Mouse (Mus musculus) lung, embryonic 15.5 days (tissue): ENCODE measurements around the gene Ric3. TPM values are rescaled to one million over a fixed set of nuclear protein-coding genes. Genes with fewer than 3 reads are reported as not detected.

Source experiments
- ATAC-seq: fragments of 200-750 bp; cut with Nextera tagmentation; 2 replicates; pipeline ENCODE4 v1.8.0; 2017; ENCODE audit warnings: moderate number of reproducible peaks, borderline replicate concordance; ENCODE audit not compliant: low FRiP score, low TSS enrichment; ENCODE audit errors: extremely low read depth
- H3K27ac ChIP-seq: fragments of 300-500 bp; sonication (generic); 2 replicates; pipeline ENCODE4 v1.5.1; 2015; ENCODE audit warnings: moderate library complexity, mild to moderate bottlenecking, inconsistent platforms
- H3K27me3 ChIP-seq: fragments of 300-500 bp; sonication (generic); 2 replicates; pipeline ENCODE4 v1.6.1; 2015; ENCODE audit warnings: inconsistent platforms
- H3K36me3 ChIP-seq: fragments of 300-500 bp; sonication (generic); 2 replicates; pipeline ENCODE4 v1.6.1; 2015; ENCODE audit warnings: inconsistent platforms
- H3K4me1 ChIP-seq: fragments of 300-500 bp; sonication (generic); 2 replicates; pipeline ENCODE4 v1.6.1; 2015; ENCODE audit warnings: inconsistent platforms
- H3K4me2 ChIP-seq: fragments of 300-500 bp; sonication (generic); 2 replicates; pipeline ENCODE4 v1.6.1; 2015; ENCODE audit warnings: inconsistent platforms, mild to moderate bottlenecking, moderate library complexity
- H3K4me3 ChIP-seq: fragments of 300-500 bp; sonication (generic); 2 replicates; pipeline ENCODE4 v1.5.1; 2015; ENCODE audit warnings: mild to moderate bottlenecking, inconsistent platforms
- H3K9ac ChIP-seq: fragments of 300-500 bp; sonication (generic); 2 replicates; pipeline ENCODE4 v1.6.1; 2015; ENCODE audit warnings: inconsistent platforms
- H3K9me3 ChIP-seq: fragments of 300-500 bp; sonication (generic); 2 replicates; pipeline ENCODE4 v1.6.1; 2016; ENCODE audit warnings: inconsistent platforms
- WGBS: fragments of 180-500 bp; shearing (Covaris S2); methylation state at CpG from one replicate; pipeline ENCODE4 v1.1.7; 2015; 5-methylcytosine and 5-hydroxymethylcytosine counted together
- polyA plus RNA-seq: library from polyadenylated mRNA; unstranded; fragments of >200 nt; fragmentation: Nextera tagmentation; extraction: Ambion mirVana; gene quantifications from 2 replicates; pipeline ENCODE4 v1.2.1, GENCODE M21; 2015

The Ric3 gene
- polyA plus RNA-seq, 1 experiment from 2014 or later = 1.1 TPM

- ATAC-seq = no peak
- no peaks in the 10 kb centered on the region for H3K36me3 ChIP-seq
- WGBS = 76% methylated on average over 7 of the region's 7 CpGs
Observed at GRCm38 (mm10) chr7:109014851-109015250, 68.3 kb downstream of the Ric3 start.

DNA sequence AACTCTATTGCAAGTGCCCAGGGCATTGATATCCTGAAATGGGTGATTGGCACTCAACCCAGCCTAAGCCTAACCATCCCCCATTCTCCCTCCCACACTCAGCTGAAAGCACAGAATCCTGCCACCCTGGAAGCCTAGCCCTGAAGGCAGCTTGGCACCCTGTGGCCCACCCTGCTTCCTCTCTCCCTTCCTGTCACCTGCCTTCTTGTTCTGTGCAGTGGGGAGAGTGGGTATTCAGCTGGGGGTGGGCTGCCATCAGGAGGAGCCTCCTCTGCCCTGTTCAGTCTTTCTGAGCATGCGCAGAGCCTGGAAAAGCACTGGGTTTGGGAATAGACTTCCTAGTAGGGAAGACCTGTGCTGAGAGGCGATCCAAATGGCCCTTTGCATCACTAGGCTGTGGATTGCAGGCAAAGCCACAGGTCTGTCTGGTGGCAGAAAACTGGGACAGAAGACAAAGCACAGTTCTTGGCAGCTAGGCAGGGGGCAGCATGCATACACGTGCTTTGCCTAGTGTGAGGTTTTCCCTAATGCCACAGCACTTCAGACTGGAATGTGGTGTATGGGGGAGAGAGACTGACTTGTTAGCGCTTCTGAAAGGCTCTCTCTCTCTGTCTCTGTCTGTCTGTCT lies 70.0 kb downstream of the Ric3 start:
- Histone ChIP-seq H3K4me2 (no peak overlapping the region), H3K9ac (no peak overlapping the region), H3K27me3 (peaks cover 38% of the 10 kb centered on the region), H3K4me3 (no peak overlapping the region), H3K4me1 (0 out of 2 replicates have a peak, but pooled peaks cover 13% of the 10 kb centered on the region), H3K36me3 (no peaks in the 10 kb centered on the region), H3K27ac (no peak overlapping the region), H3K9me3 (no peaks in the 10 kb centered on the region)
- ATAC-seq = no peak
- WGBS = 38% methylated on average over 4 of the region's 4 CpGs

More at GRCm38 (mm10) chr7:109014851-109015250, 68.3 kb downstream of the Ric3 start:
- no peak overlapping the region for H3K9ac ChIP-seq
- no peaks in the 10 kb centered on the region for H3K9me3 ChIP-seq
- H3K4me3 ChIP-seq = no peak overlapping the region
- H3K27ac ChIP-seq = no peak overlapping the region
- H3K27me3 ChIP-seq = peaks cover 29% of the 10 kb centered on the region
- no peak overlapping the region for H3K4me2 ChIP-seq
- 0 out of 2 replicates have a peak, but pooled peaks cover 13% of the 10 kb centered on the region for H3K4me1 ChIP-seq

- 90% methylated on average over 1 of the region's 1 CpGs for WGBS
- Histone ChIP-seq H3K9ac (no peak overlapping the region), H3K4me3 (no peak overlapping the region), H3K27me3 (peaks cover 38% of the 10 kb centered on the region), H3K4me2 (no peak overlapping the region), H3K9me3 (no peaks in the 10 kb centered on the region), H3K4me1 (0 out of 2 replicates have a peak, but pooled peaks cover 13% of the 10 kb centered on the region), H3K36me3 (no peaks in the 10 kb centered on the region), H3K27ac (no peak overlapping the region)
- no peak for ATAC-seq
Observed at GRCm38 (mm10) chr7:109012575-109012974, 70.6 kb downstream of the Ric3 start.

GRCm38 (mm10) chr7:109011596-109012180 lies 71.4 kb downstream of the Ric3 start:
- Histone ChIP-seq H3K9me3 (no peaks in the 10 kb centered on the region), H3K36me3 (no peaks in the 10 kb centered on the region), H3K27me3 (peaks cover 38% of the 10 kb centered on the region), H3K9ac (no peak overlapping the region), H3K4me2 (peak overlapping the region; percentile 91), H3K27ac (no peak overlapping the region), H3K4me3 (peak overlapping the region; percentile 52; the same call in 1 of the 2 replicates), H3K4me1 (0 out of 2 replicates have a peak, but pooled peaks cover 13% of the 10 kb centered on the region)
- WGBS = 43% methylated on average over 8 of the region's 8 CpGs
- ATAC-seq = no peak

DNA sequence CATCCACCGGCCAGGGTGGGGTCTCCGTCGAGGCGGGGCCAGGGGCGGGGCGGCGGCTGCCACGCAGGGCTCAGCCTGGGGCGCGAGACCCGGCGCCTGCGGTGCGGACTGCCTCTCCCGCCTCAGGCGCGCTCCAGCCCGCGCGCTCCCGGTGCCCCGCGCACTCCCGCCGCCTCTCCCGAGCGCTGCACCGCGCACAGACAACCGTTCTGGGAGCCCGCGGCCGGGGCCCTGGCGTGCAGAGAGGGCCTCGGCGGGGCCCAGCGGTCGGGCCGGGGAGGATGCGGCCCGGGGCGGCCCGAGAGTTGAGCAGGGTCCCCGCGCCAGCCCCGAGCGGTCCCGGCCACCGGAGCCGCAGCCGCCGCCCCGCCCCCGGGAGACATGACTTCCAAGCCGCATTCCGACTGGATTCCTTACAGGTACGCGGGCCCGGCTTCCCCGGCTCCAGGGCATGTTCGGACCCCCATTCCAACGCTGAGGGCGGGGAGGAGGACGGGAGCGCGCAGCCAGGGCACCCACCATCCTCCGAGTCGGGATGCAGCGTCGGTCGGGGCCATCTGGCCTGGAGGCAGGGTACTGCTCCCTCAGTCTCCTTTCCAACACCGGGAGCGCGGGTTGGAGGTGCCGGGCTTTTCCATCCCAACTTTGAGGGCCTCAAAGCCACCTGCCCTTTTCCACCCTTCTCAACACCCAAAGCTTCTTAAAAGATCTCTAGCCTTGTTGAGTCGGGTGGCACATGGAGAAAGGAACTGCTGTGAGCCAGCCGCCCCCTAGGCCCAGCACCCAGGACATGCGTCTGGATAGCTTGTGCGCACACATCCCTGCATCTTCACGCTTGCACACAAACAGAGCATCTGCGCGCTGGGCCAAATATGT lies 72.2 kb downstream of the Ric3 start:
- H3K4me3 ChIP-seq = peak overlapping the region; percentile 52
- H3K9me3 ChIP-seq = no peaks in the 10 kb centered on the region
- 2% methylated on average over 64 of the region's 82 CpGs for WGBS
- H3K4me2 ChIP-seq = peak overlapping the region; percentile 91
- H3K9ac ChIP-seq = peak overlapping the region; percentile 42
- peaks cover 38% of the 10 kb centered on the region for H3K27me3 ChIP-seq
- H3K36me3 ChIP-seq = no peaks in the 10 kb centered on the region
- peak; percentile 50; the same call in 1 of the 2 replicates for ATAC-seq
- 0 out of 2 replicates have a peak, but pooled peaks cover 13% of the 10 kb centered on the region for H3K4me1 ChIP-seq
- no peak overlapping the region for H3K27ac ChIP-seq

GRCm38 (mm10) chr7:109009260-109009659 lies 73.9 kb downstream of the Ric3 start:
- H3K36me3 ChIP-seq = no peaks in the 10 kb centered on the region
- ATAC-seq = no peak
- H3K4me3 ChIP-seq = no peak overlapping the region
- 71% methylated on average over 1 of the region's 1 CpGs for WGBS
- no peaks in the 10 kb centered on the region for H3K9me3 ChIP-seq
- H3K27ac ChIP-seq = no peak overlapping the region
- H3K4me1 ChIP-seq = 0 out of 2 replicates have a peak, but pooled peaks cover 13% of the 10 kb centered on the region
- H3K27me3 ChIP-seq = peaks cover 38% of the 10 kb centered on the region
- H3K4me2 ChIP-seq = no peak overlapping the region
- H3K9ac ChIP-seq = no peak overlapping the region

DNA sequence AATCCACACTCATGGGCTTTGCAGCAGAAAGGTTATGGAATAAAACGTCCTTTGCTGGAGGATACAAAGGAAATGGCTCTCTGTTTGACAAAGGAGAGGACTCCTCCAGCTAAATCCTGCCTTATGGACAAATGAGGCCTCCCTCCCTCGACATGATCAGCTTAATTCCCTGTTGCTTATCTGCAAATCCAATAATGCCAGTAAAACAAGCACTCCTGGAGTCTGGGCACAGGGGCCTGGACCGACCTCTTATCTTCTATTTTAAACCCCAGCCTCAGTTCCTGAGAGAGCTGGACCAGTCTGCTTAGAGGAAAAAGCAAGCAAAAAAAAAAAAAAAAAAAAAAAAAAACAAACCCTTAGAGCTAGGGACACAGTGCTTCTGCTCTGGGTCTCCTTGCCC lies 79.5 kb downstream of the Ric3 start:
- no peaks in the 10 kb centered on the region for H3K9me3 ChIP-seq
- H3K4me1 ChIP-seq = no peaks in the 10 kb centered on the region
- no peak overlapping the region for H3K4me3 ChIP-seq
- no peak overlapping the region for H3K27ac ChIP-seq
- no peak overlapping the region for H3K4me2 ChIP-seq
- no peaks in the 10 kb centered on the region for H3K36me3 ChIP-seq
- WGBS = 16% methylated on average over 3 of the region's 3 CpGs
- H3K27me3 ChIP-seq = no peaks in the 10 kb centered on the region
- no peak for ATAC-seq
- H3K9ac ChIP-seq = no peak overlapping the region

DNA sequence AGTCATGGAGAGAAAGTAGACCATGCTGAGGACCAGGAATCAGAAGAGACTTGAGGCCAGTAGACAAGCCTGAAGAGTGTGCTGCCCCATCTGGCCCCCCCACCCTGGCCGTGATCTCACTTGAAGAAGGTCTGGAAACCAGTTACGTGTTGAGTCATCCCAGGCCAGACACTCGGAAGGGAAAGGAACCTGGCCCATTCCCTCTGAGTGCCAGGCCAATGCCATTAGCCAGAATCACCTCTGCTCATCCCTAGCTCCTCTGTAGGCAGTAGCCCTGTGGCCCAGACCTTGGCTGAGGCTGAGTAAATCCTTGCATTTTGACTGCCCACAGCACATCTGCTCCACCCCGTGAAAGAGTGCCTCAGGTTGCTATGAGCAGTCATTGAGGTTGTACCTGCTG lies 81.2 kb downstream of the Ric3 start:
- Histone ChIP-seq H3K4me1 (no peaks in the 10 kb centered on the region), H3K9ac (no peak overlapping the region), H3K4me2 (no peak overlapping the region), H3K27ac (no peak overlapping the region), H3K9me3 (no peaks in the 10 kb centered on the region), H3K4me3 (no peak overlapping the region), H3K36me3 (no peaks in the 10 kb centered on the region), H3K27me3 (no peaks in the 10 kb centered on the region)
- WGBS = 79% methylated on average over 4 of the region's 4 CpGs
- ATAC-seq = no peak

DNA sequence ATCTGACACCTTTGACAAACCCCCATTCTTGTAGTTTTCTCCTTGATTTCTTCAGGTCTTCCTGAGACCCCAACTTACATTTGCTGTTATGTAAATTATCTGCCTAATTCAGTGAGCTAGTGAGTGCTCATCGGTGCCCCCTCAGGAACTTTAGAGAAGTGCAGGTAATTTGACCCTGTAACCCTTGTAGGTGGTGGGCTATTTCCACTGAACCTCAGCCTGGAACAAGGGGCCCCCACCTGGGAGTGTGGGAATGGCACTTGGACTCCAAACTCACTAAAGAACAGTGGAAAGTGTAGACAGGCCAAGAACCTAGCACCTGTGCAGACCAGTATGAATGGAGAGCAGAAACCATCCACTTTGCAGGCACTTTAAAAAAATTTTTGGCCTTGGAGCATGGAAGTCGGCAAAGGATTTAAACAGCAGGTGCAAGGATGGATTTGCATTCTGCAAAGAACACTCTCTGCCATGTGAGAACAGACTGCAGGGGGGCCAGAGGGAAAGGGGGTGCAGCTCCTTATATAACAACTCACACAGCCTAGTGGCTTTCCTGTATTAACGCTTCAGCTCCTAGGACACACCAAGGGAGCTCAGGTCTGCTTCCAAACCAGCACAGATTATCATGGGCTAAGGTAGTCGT lies 82.7 kb downstream of the Ric3 start:
- Histone ChIP-seq H3K4me1 (no peaks in the 10 kb centered on the region), H3K27me3 (no peaks in the 10 kb centered on the region), H3K27ac (no peak overlapping the region), H3K4me3 (no peak overlapping the region), H3K36me3 (no peaks in the 10 kb centered on the region), H3K9ac (no peak overlapping the region), H3K9me3 (no peaks in the 10 kb centered on the region), H3K4me2 (no peak overlapping the region)
- WGBS = 40% methylated on average over 4 of the region's 4 CpGs
- ATAC-seq = no peak; the same call in 1 of the 2 replicates

DNA sequence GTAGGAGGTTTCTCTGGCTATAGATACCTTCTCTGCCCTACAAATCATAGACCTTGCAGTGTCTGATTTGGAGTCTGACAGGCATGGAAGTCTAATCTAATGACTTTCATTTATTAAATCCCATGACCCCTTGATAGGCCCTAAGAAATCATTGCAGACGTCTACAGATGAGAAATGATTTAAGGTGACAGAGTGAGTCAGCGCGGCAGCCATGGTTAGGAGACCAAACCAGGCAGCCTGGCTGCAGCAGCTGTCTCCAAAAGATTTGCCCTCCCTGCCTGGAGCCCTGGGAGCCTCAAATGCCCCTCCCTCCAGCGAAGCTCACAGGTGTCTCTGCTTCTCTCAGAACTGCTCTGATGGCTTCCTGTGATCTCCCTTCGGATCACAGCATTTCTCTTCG lies 87.0 kb downstream of the Ric3 start:
- Histone ChIP-seq H3K9me3 (no peaks in the 10 kb centered on the region), H3K4me1 (peaks cover 3% of the 10 kb centered on the region; the same call in 1 of the 2 replicates), H3K4me2 (no peak overlapping the region), H3K4me3 (no peak overlapping the region), H3K9ac (no peak overlapping the region), H3K27ac (no peak overlapping the region), H3K27me3 (no peaks in the 10 kb centered on the region), H3K36me3 (no peaks in the 10 kb centered on the region)
- 56% methylated on average over 6 of the region's 6 CpGs for WGBS
- ATAC-seq = no peak

- Histone ChIP-seq H3K27me3 (no peaks in the 10 kb centered on the region), H3K4me2 (no peak overlapping the region), H3K4me1 (peaks cover 3% of the 10 kb centered on the region; the same call in 1 of the 2 replicates), H3K4me3 (no peak overlapping the region), H3K9me3 (no peaks in the 10 kb centered on the region), H3K36me3 (no peaks in the 10 kb centered on the region), H3K9ac (no peak overlapping the region), H3K27ac (peak overlapping the region; percentile 31; the same call in 1 of the 2 replicates)
- WGBS = 81% methylated on average over 3 of the region's 3 CpGs
- no peak for ATAC-seq
Observed at GRCm38 (mm10) chr7:108993881-108994291, 89.2 kb downstream of the Ric3 start.
